Mouse (Mus musculus) liver, embryonic 11.5 days (tissue): ENCODE results near the gene Tmem79. TPM values are rescaled to one million over a fixed set of nuclear protein-coding genes. Genes with fewer than 3 reads are reported as not detected.

Experiments used
- ATAC-seq: fragments of 200-750 bp; cut with Nextera tagmentation; replicated peaks from 2 replicates; pipeline ENCODE4 v1.8.0; 2017; ENCODE audit warnings: moderate number of reproducible peaks, mild to moderate bottlenecking, moderate TSS enrichment, moderate library complexity; ENCODE audit not compliant: low FRiP score
- DNase-seq: peaks from one replicate; pipeline ENCODE4 v3.0.0-alpha.2; 2017; ENCODE audit warnings: low spot score
- H3K27ac ChIP-seq: fragments of 300-500 bp; sonication (generic); 2 replicates; pipeline ENCODE4 v1.5.1; 2014; ENCODE audit warnings: mild to moderate bottlenecking, low read depth, low read length, control low read depth
- H3K27me3 ChIP-seq: fragments of 300-500 bp; sonication (generic); replicated peaks from 2 replicates; pipeline ENCODE4 v1.6.1; 2014; ENCODE audit warnings: low read length, mixed read lengths; ENCODE audit not compliant: control insufficient read depth, insufficient read depth
- H3K36me3 ChIP-seq: fragments of 300-500 bp; sonication (generic); 2 replicates; pipeline ENCODE4 v1.6.1; 2014; ENCODE audit warnings: mild to moderate bottlenecking, low read length, moderate library complexity, mixed read lengths; ENCODE audit not compliant: control insufficient read depth, insufficient read depth
- H3K4me1 ChIP-seq: fragments of 300-500 bp; sonication (generic); replicated peaks from 2 replicates; pipeline ENCODE4 v1.6.1; 2014; ENCODE audit warnings: low read length, mixed read lengths; ENCODE audit not compliant: control insufficient read depth, insufficient read depth
- H3K4me2 ChIP-seq: fragments of 300-500 bp; sonication (generic); 2 replicates; pipeline ENCODE4 v1.6.1; 2014; ENCODE audit warnings: mild to moderate bottlenecking, control low read depth, moderate library complexity
- H3K4me3 ChIP-seq: fragments of 300-500 bp; sonication (generic); 2 replicates; pipeline ENCODE4 v1.5.1; 2014; ENCODE audit warnings: low read depth, low read length, control low read depth
- H3K9ac ChIP-seq: fragments of 300-500 bp; sonication (generic); 2 replicates; pipeline ENCODE4 v1.6.1; 2014; ENCODE audit warnings: low read depth, low read length, control low read depth
- H3K9me3 ChIP-seq: fragments of 300-500 bp; sonication (generic); 2 replicates; pipeline ENCODE4 v1.6.1; 2016; ENCODE audit warnings: low read length, inconsistent platforms, mixed read lengths; ENCODE audit not compliant: control insufficient read depth
- WGBS: fragments of 180-500 bp; shearing (Covaris S2); extraction: QIAGEN DNeasy Blood & Tissue Kit; methylation state at CpG from one replicate; pipeline ENCODE4 v1.1.7; 2014; 5-methylcytosine and 5-hydroxymethylcytosine counted together
- polyA plus RNA-seq: library from polyadenylated mRNA; unstranded; fragments of >200 nt; fragmentation: Nextera tagmentation; extraction: Ambion mirVana; gene quantifications from 2 replicates; pipeline ENCODE4 v1.2.1, GENCODE M21; 2014

The Tmem79 gene
- polyA plus RNA-seq, 1 experiment from 2014 or later, result 2.0 TPM

- peak overlapping the region; percentile 38 for H3K9ac ChIP-seq
- H3K36me3 ChIP-seq, result peaks cover 5% of the 10 kb centered on the region
- ATAC-seq, result no peak
- H3K4me1 ChIP-seq, result peaks cover 47% of the 10 kb centered on the region
- WGBS, result 38% methylated on average over 11 of the region's 11 CpGs
- H3K4me2 ChIP-seq, result peak overlapping the region; percentile 83
- no peaks in the 10 kb centered on the region for H3K27me3 ChIP-seq
- peak overlapping the region; percentile 86 for H3K4me3 ChIP-seq
- DNase-seq, result no peak
- H3K9me3 ChIP-seq, result no peaks in the 10 kb centered on the region
- H3K27ac ChIP-seq, result peak overlapping the region; percentile 97
Observed at GRCm38 (mm10) chr3:88337367-88338020, 1.5 kb upstream of the Tmem79 start.

GRCm38 (mm10) chr3:88335436-88336053, 403 bp downstream of the Tmem79 start:
- Histone ChIP-seq H3K9me3 (no peaks in the 10 kb centered on the region), H3K4me2 (peak overlapping the region; percentile 83), H3K27me3 (no peaks in the 10 kb centered on the region), H3K4me3 (peak overlapping the region; percentile 86), H3K9ac (peak overlapping the region; percentile 95), H3K4me1 (peaks cover 37% of the 10 kb centered on the region), H3K36me3 (peaks cover 2% of the 10 kb centered on the region; the same call in 1 of the 2 replicates), H3K27ac (peak overlapping the region; percentile 97)
- 1% methylated on average over 27 of the region's 27 CpGs for WGBS
- ATAC-seq (peak; percentile 32; the same call in 1 of the 2 replicates), DNase-seq (no peak)

- Histone ChIP-seq H3K4me2 (peak overlapping the region; percentile 83), H3K9ac (peak overlapping the region; percentile 95), H3K36me3 (peaks cover 2% of the 10 kb centered on the region; the same call in 1 of the 2 replicates), H3K4me3 (peak overlapping the region; percentile 86), H3K27ac (peak overlapping the region; percentile 97), H3K9me3 (no peaks in the 10 kb centered on the region), H3K27me3 (no peaks in the 10 kb centered on the region), H3K4me1 (peaks cover 37% of the 10 kb centered on the region)
- WGBS, result 23% methylated on average over 3 of the region's 3 CpGs
- ATAC-seq, result no peak
- no peak for DNase-seq
Observed at GRCm38 (mm10) chr3:88334902-88335435, 979 bp downstream of the Tmem79 start.

DNA sequence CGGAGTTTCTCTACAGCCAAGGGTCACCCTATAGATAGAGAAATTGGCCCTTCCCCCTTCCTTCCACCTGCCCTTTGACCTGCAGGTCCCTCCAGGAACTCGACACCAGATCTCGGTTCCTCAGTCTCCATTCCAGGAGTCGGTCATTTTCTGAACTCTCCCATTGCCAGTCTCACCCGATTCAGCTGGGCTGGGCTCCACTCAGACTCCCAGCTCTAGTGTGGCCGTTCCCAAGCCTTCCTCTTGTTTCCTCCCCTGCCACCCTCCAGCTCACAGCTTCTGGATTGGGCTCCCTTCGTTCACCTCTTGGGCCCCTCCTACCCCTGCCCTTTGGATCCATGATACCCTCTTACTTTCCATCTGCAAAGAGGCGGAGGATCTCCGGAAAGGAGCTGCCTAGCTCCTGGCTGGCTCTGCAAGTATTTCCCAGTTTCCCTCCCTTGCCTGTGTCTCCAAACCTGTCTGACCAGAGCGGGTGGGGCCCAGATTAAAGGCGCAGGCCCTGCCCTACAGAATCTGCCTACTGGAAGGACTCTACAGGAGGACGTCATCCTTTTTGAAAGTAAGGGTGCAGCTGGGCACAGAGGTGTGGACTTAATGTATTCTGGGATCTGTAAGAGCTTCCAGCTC, 1.8 kb downstream of the Tmem79 start:
- Histone ChIP-seq H3K4me3 (peak overlapping the region; percentile 86), H3K9me3 (no peaks in the 10 kb centered on the region), H3K27ac (no peak overlapping the region), H3K36me3 (peaks cover 2% of the 10 kb centered on the region; the same call in 1 of the 2 replicates), H3K9ac (peak overlapping the region; percentile 95; the same call in 1 of the 2 replicates), H3K4me2 (peak overlapping the region; percentile 83), H3K4me1 (peaks cover 34% of the 10 kb centered on the region), H3K27me3 (no peaks in the 10 kb centered on the region)
- peak; percentile 43 for DNase-seq
- WGBS, result 50% methylated on average over 12 of the region's 12 CpGs
- ATAC-seq, result 0 out of 2 replicates have a peak, but pooled peaks have one; percentile 13

GRCm38 (mm10) chr3:88331282-88331681, 4.7 kb downstream of the Tmem79 start:
- no peak for DNase-seq
- Histone ChIP-seq H3K4me1 (peaks cover 14% of the 10 kb centered on the region), H3K9me3 (no peaks in the 10 kb centered on the region)

GRCm38 (mm10) chr3:88328956-88329355, 7.0 kb downstream of the Tmem79 start:
- WGBS, result 75% methylated on average over 5 of the region's 5 CpGs
- H3K36me3 ChIP-seq, result peaks cover 3% of the 10 kb centered on the region; the same call in 1 of the 2 replicates
- H3K27me3 ChIP-seq, result no peaks in the 10 kb centered on the region
- no peak for DNase-seq
- H3K27ac ChIP-seq, result no peak overlapping the region
- no peak overlapping the region for H3K4me3 ChIP-seq
- no peak overlapping the region for H3K4me2 ChIP-seq
- no peak for ATAC-seq
- H3K9me3 ChIP-seq, result no peaks in the 10 kb centered on the region
- peaks cover 10% of the 10 kb centered on the region for H3K4me1 ChIP-seq
- H3K9ac ChIP-seq, result no peak overlapping the region

More at GRCm38 (mm10) chr3:88331282-88331681, 4.7 kb downstream of the Tmem79 start:
- Histone ChIP-seq H3K36me3 (peaks cover 5% of the 10 kb centered on the region), H3K27me3 (no peaks in the 10 kb centered on the region), H3K27ac (no peak overlapping the region), H3K4me2 (no peak overlapping the region), H3K9ac (no peak overlapping the region), H3K4me3 (no peak overlapping the region)
- no peak for ATAC-seq
- 14% methylated on average over 2 of the region's 2 CpGs for WGBS

DNA sequence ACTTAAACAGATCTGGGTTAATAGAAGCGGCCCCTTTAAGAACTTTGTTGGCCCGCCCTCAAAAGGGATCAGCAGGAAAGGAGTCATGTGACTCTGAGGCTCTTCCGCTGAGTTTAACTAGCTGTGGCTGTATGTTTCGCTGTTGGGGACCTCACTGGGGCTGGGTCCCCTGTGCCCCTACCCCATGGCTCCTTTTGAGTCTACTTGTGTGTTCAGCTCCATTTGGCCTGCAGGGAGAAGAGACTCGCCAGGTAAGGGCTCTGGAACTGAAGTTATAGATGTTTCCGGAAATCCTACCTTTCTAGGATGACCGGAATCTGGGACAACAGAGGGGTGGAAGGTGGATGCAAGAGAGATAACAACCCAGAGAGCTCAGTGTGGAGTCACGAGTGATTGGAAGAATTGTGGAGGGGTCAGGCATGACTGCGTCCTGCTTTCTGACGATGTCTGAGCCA, 11.0 kb downstream of the Tmem79 start, which contains the start of gene Glmp:
TSS of gene Glmp (plus strand) at position 73 of the 455 bp plus-strand sequence.
- peak within 1 kb of the TSS; percentile 61 for H3K9ac ChIP-seq
- 3% methylated on average over 10 of the region's 10 CpGs for WGBS
- peaks cover 28% of the 10 kb centered on the region for H3K36me3 ChIP-seq
- peak; percentile 83 for ATAC-seq
- H3K27ac ChIP-seq, result peak within 1 kb of the TSS; percentile 2; the same call in 1 of the 2 replicates
- no peaks in the 10 kb centered on the region for H3K9me3 ChIP-seq
- DNase-seq, result peak; percentile 62
- H3K4me2 ChIP-seq, result peak within 1 kb of the TSS; percentile 86
- H3K4me3 ChIP-seq, result peak within 1 kb of the TSS; percentile 69
- peaks cover 7% of the 10 kb centered on the region for H3K4me1 ChIP-seq
- H3K27me3 ChIP-seq, result no peaks in the 10 kb centered on the region

GRCm38 (mm10) chr3:88299172-88299571, 36.8 kb downstream of the Tmem79 start:
- ATAC-seq (no peak), DNase-seq (no peak)
- H3K4me3 ChIP-seq, result peak overlapping the region; percentile 81; the same call in 1 of the 2 replicates
- 45% methylated on average over 1 of the region's 1 CpGs for WGBS
- H3K27me3 ChIP-seq, result no peaks in the 10 kb centered on the region
- H3K36me3 ChIP-seq, result peaks cover 41% of the 10 kb centered on the region
- no peaks in the 10 kb centered on the region for H3K9me3 ChIP-seq
- H3K27ac ChIP-seq, result no peak overlapping the region
- H3K4me1 ChIP-seq, result peaks cover 17% of the 10 kb centered on the region
- peak overlapping the region; percentile 80 for H3K4me2 ChIP-seq
- H3K9ac ChIP-seq, result no peak overlapping the region
